Mouse (Mus musculus) heart, postnatal 0 days (tissue): ENCODE results near the gene Arl15.

Experiments used
- CTCF ChIP-seq: IDR thresholded peaks from 2 replicates; pipeline ENCODE4 v1.5.1; 2016; ENCODE audit warnings: antibody characterized with exemption, control low read depth, low read depth
- EP300 ChIP-seq: IDR thresholded peaks from 2 replicates; pipeline ENCODE4 v1.6.1; 2016; ENCODE audit warnings: antibody characterized with exemption, low read depth

GRCm38 (mm10) chr13:113832947-113833346 is 38.6 kb downstream of the Arl15 start:
- TF ChIP-seq CTCF: no peak
- no peak for TF ChIP-seq EP300
